Mouse (Mus musculus) liver, embryonic 14.5 days (tissue): ENCODE data around the gene Elfn1.

ENCODE experiments used
- CTCF ChIP-seq: IDR thresholded peaks from 2 replicates; pipeline ENCODE4 v1.5.1; 2016; ENCODE audit warnings: antibody characterized with exemption, low read depth, control low read depth
- EP300 ChIP-seq: IDR thresholded peaks from 2 replicates; pipeline ENCODE4 v1.6.1; 2016; ENCODE audit warnings: antibody characterized with exemption, low read depth

GRCm38 (mm10) chr5:139910755-139911300 lies 3.1 kb downstream of the Elfn1 start:
- TF ChIP-seq EP300 (no peak), CTCF (no peak)
